8 mouse cellular contexts compared by ENCODE assay signal in the genomic region with DNA sequence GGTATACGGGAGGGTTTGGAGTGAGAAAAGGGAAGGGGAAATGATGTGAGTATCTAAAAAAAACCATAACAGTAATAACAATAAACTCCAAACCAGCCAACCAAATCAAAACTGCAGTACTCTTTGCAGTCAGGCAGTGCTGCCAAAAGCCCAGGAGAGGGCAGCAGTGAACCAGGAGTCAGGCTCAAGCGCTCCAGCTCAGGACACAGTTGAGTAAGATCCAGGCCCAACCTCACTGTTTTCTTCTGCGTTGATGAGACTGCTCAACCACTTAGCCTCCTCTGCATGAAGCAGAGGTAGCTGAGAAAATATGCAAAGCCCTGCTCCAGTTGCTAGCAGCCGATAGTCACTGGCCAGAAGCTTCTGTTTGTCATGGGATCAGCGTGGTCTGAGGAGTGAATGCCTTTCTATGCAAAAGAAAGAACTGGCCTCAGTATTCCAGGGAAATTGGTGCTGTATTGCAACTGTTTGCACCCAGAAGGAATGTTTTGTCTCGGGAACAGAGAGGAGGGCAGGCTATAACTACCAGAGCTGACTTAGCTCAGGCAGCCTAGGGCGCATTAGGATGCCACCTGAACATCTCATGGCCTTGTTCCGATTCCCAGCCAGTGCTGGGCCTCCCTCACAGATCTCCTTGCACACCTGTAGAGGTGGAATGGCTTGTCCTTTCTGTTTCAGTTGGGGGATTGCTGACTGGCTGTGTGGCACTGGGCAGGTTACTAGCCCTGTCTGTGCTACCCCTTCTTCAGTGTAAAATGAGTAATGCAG. TPM values are rescaled to one million over a fixed set of nuclear protein-coding genes. Genes with fewer than 3 reads are reported as not detected.
DNase-seq lines count a peak whose midpoint lies in the region; ATAC-seq and TF ChIP-seq lines count a peak whose summit lies in the region.

No protein-coding gene starts in this region.

- H3K4me3 ChIP-seq in embryonic facial prominence, embryonic 10.5 days, result no peak overlapping the region
- no peak overlapping the region for H3K4me3 ChIP-seq in heart, adult 2 months
- no peak overlapping the region for H3K4me3 ChIP-seq in kidney, embryonic 14.5 days (ENCODE audit: low read length)
- H3K4me3 ChIP-seq in liver, adult 2 months (ENCODE audit: insufficient read depth, low read depth, low read length), result no peak overlapping the region
- no peak overlapping the region for H3K4me3 ChIP-seq in neural tube, embryonic 11.5 days (ENCODE audit: low read depth, low read length)

- peaks cover 4% of the 10 kb centered on the region; the same call in 1 of the 2 replicates for H3K36me3 ChIP-seq in embryonic facial prominence, embryonic 10.5 days (replicated peaks)
- H3K36me3 ChIP-seq in heart, adult 2 months (ENCODE audit: control insufficient read depth, insufficient read depth, low read length), result no peaks in the 10 kb centered on the region
- H3K36me3 ChIP-seq in kidney, embryonic 14.5 days (ENCODE audit: control insufficient read depth, insufficient read depth, low read length), result no peaks in the 10 kb centered on the region
- no peaks in the 10 kb centered on the region for H3K36me3 ChIP-seq in liver, adult 2 months (ENCODE audit: control insufficient read depth, insufficient read depth, low read length)
- no peaks in the 10 kb centered on the region for H3K36me3 ChIP-seq in neural tube, embryonic 11.5 days (ENCODE audit: control insufficient read depth, insufficient read depth, low read length)

- no peak for TF ChIP-seq POLR2A in heart, adult 2 months (IDR thresholded peaks at IDR 0.05; ENCODE audit: insufficient read depth, low read depth, low read length)
- TF ChIP-seq POLR2A in liver, adult 2 months (IDR thresholded peaks at IDR 0.05; ENCODE audit: extremely low read depth, insufficient read depth, low read length), result no peak

- WGBS in embryonic facial prominence, embryonic 10.5 days, result 39% methylated on average over 8 of the region's 8 CpGs
- 40% methylated on average over 8 of the region's 8 CpGs for WGBS in heart, adult 2 months
- WGBS in kidney, embryonic 14.5 days, result 39% methylated on average over 8 of the region's 8 CpGs
- 42% methylated on average over 8 of the region's 8 CpGs for WGBS in liver, adult 2 months
- 42% methylated on average over 8 of the region's 8 CpGs for WGBS in neural tube, embryonic 11.5 days

- peak; percentile 95 for TF ChIP-seq CTCF in heart, adult 2 months (IDR thresholded peaks at IDR 0.05)
- peak; percentile 98 for TF ChIP-seq CTCF in liver, adult 2 months (IDR thresholded peaks at IDR 0.05; ENCODE audit: low read depth, low read length)

- peak; percentile 81 for TF ChIP-seq EP300 in heart, adult 2 months (IDR thresholded peaks at IDR 0.05; ENCODE audit: insufficient read depth, low read depth, low read length)

- no peaks in the 10 kb centered on the region for H3K4me1 ChIP-seq in embryonic facial prominence, embryonic 10.5 days
- H3K4me1 ChIP-seq in heart, adult 2 months (ENCODE audit: control insufficient read depth, insufficient read depth, low read length), result no peaks in the 10 kb centered on the region
- H3K4me1 ChIP-seq in kidney, embryonic 14.5 days (ENCODE audit: control insufficient read depth, insufficient read depth, low read length), result no peaks in the 10 kb centered on the region
- no peaks in the 10 kb centered on the region for H3K4me1 ChIP-seq in liver, adult 2 months (ENCODE audit: control insufficient read depth, insufficient read depth, low read length)
- H3K4me1 ChIP-seq in neural tube, embryonic 11.5 days (ENCODE audit: control insufficient read depth, insufficient read depth, low read length), result no peaks in the 10 kb centered on the region

- H3K9ac ChIP-seq in heart, adult 2 months (ENCODE audit: low read depth, low read length), result no peak overlapping the region
- no peak overlapping the region for H3K9ac ChIP-seq in kidney, embryonic 14.5 days (ENCODE audit: low read depth, low read length)
- H3K9ac ChIP-seq in liver, adult 2 months (ENCODE audit: low read depth, low read length), result no peak overlapping the region
- no peak overlapping the region for H3K9ac ChIP-seq in neural tube, embryonic 11.5 days (ENCODE audit: low read length)

- H3K27me3 ChIP-seq in embryonic facial prominence, embryonic 10.5 days (replicated peaks; ENCODE audit: low read depth, poor library complexity, severe bottlenecking), result no peaks in the 10 kb centered on the region
- H3K27me3 ChIP-seq in heart, adult 2 months (ENCODE audit: control insufficient read depth, insufficient read depth, low read length), result no peaks in the 10 kb centered on the region
- H3K27me3 ChIP-seq in kidney, embryonic 14.5 days (ENCODE audit: control insufficient read depth, insufficient read depth, low read length), result no peaks in the 10 kb centered on the region
- H3K27me3 ChIP-seq in liver, adult 2 months (ENCODE audit: control insufficient read depth, insufficient read depth, low read length), result no peaks in the 10 kb centered on the region
- no peaks in the 10 kb centered on the region for H3K27me3 ChIP-seq in neural tube, embryonic 11.5 days (ENCODE audit: control insufficient read depth, insufficient read depth, low read length)

- intact Hi-C loops in heart, adult 2 months (cut with DNase I), result loop anchor here (1.0 to 10.0 kb wide), 3 partner anchors 54 to 589 kb away; no protein-coding TSS in a partner anchor

- no peak overlapping the region for H3K27ac ChIP-seq in embryonic facial prominence, embryonic 10.5 days (replicated peaks)
- no peak overlapping the region for H3K27ac ChIP-seq in heart, adult 2 months
- no peak overlapping the region for H3K27ac ChIP-seq in kidney, embryonic 14.5 days (ENCODE audit: low read depth, low read length)
- H3K27ac ChIP-seq in liver, adult 2 months (replicated peaks; ENCODE audit: insufficient read depth, low read depth, low read length), result no peak overlapping the region
- no peak overlapping the region for H3K27ac ChIP-seq in neural tube, embryonic 11.5 days (ENCODE audit: low read depth, low read length)

- peak; percentile 84 for DNase-seq in CD4-positive, CD25-positive, alpha-beta regulatory T cell, adult 2 months (ENCODE audit: low read depth, low spot score)
- peak; percentile 81 for DNase-seq in adrenal gland, postnatal 14 days
- DNase-seq in embryonic facial prominence, embryonic 10.5 days (ENCODE audit: low spot score), result peak; percentile 71
- peak; percentile 53 to 64 for DNase-seq in heart, adult 2 months
- peak; percentile 48 for DNase-seq in liver, adult 2 months (ENCODE audit: extremely low read depth, low read depth, low spot score)
- DNase-seq in neural tube, embryonic 11.5 days (ENCODE audit: low spot score), result peak; percentile 66
- peak; percentile 75 for DNase-seq in testis, postnatal 10 days (ENCODE audit: low spot score)

- H3K4me2 ChIP-seq in kidney, embryonic 14.5 days (replicated peaks; ENCODE audit: low read depth, low read length), result no peak overlapping the region
- no peak overlapping the region for H3K4me2 ChIP-seq in neural tube, embryonic 11.5 days (ENCODE audit: low read depth)

- H3K9me3 ChIP-seq in embryonic facial prominence, embryonic 10.5 days, result no peaks in the 10 kb centered on the region
- no peaks in the 10 kb centered on the region for H3K9me3 ChIP-seq in kidney, embryonic 14.5 days (ENCODE audit: control insufficient read depth, low read length)
- no peaks in the 10 kb centered on the region for H3K9me3 ChIP-seq in neural tube, embryonic 11.5 days (ENCODE audit: control insufficient read depth, low read length)

- H3K79me2 ChIP-seq in heart, adult 2 months (replicated peaks; ENCODE audit: control insufficient read depth, insufficient read depth, low read length), result no peaks in the 10 kb centered on the region
- no peaks in the 10 kb centered on the region for H3K79me2 ChIP-seq in liver, adult 2 months (ENCODE audit: control insufficient read depth, insufficient read depth, low read length)

- ATAC-seq in kidney, embryonic 14.5 days (ENCODE audit: low FRiP score, low TSS enrichment), result peak; percentile 80
- peak; percentile 70; the same call in 1 of the 2 replicates for ATAC-seq in neural tube, embryonic 11.5 days (ENCODE audit: insufficient read depth, low FRiP score, low TSS enrichment)

RNA-seq across cellular contexts. Expression of a gene that starts 53.3 kb away (rescaled TPM):
- total RNA-seq in adrenal gland, postnatal 14 days (2021), result 61.1 and 62.8 TPM in 2 replicates
- 20.0 and 23.2 TPM in 2 replicates for polyA plus RNA-seq in embryonic facial prominence, embryonic 10.5 days (2016; fragmentation: Nextera tagmentation; extraction: Ambion mirVana)
- 10 to 100 TPM; 75.4 to 90.4 TPM for total RNA-seq in heart, adult 2 months (2021)
- 48.0 and 85.1 TPM in 2 replicates for polyA plus RNA-seq in heart, adult 2 months (2012; rRNA removed)
- 24.4 and 27.3 TPM in 2 replicates for polyA plus RNA-seq in kidney, embryonic 14.5 days (2014; fragmentation: Nextera tagmentation; extraction: Ambion mirVana)
- 48.1 and 63.4 TPM in 2 replicates for total RNA-seq in liver, adult 2 months (2014; rRNA removed)
- 41.6 and 43.8 TPM in 2 replicates for polyA plus RNA-seq in liver, adult 2 months (2012; rRNA removed)
- 35.8 and 37.6 TPM in 2 replicates for polyA plus RNA-seq in neural tube, embryonic 11.5 days (2014; fragmentation: Nextera tagmentation; extraction: Ambion mirVana)
